Mouse (Mus musculus) common myeloid progenitor, adult 5-6 weeks (primary cell): ENCODE measurements around the gene Sema3g. TPM values are rescaled to one million over a fixed set of nuclear protein-coding genes. Genes with fewer than 3 reads are reported as not detected.

Source experiments
- ATAC-seq: replicated peaks from 2 replicates; pipeline ENCODE4 v1.8.0; 2016; ENCODE audit warnings: low read depth, mild to moderate bottlenecking, moderate TSS enrichment, inconsistent platforms; ENCODE audit not compliant: poor library complexity, severe bottlenecking
- total RNA-seq: library from RNA; stranded (forward); fragments of 200-1000, 187-1606 nt; gene quantifications from 2 replicates; pipeline ENCODE4 v1.2.3, GENCODE M21; 2017

The Sema3g gene
- total RNA-seq, 1 experiment from 2014 or later: not detected

- ATAC-seq: no peak
Observed at GRCm38 (mm10) chr14:31216846-31217245, 814 bp upstream of the Sema3g start, which contains the start of gene Nisch. TSS of gene Nisch (minus strand) at chr14:31216946.

GRCm38 (mm10) chr14:31226978-31227377, 9.3 kb downstream of the Sema3g start:
- peak; percentile 70 for ATAC-seq

DNA sequence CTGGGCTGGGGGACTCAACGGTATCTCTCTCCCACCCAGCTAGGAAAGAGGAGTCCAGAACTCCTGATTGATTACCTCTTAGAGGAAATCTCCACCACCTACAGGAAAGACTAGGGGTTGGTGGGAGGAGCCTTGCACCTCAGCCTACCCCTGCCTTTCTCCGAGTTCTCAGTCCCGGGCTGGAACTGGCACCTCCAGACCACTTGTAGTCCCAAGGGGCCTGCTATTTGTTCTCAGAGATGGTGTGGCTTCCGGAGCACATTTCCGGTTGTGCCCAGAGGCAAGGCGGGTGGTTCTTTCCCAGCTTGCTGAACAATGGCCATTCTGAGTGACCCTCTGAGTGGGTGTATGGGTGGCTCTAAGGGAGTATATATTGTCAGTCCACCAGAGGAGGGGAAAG, 10.6 kb downstream of the Sema3g start:
- ATAC-seq: peak; percentile 59

DNA sequence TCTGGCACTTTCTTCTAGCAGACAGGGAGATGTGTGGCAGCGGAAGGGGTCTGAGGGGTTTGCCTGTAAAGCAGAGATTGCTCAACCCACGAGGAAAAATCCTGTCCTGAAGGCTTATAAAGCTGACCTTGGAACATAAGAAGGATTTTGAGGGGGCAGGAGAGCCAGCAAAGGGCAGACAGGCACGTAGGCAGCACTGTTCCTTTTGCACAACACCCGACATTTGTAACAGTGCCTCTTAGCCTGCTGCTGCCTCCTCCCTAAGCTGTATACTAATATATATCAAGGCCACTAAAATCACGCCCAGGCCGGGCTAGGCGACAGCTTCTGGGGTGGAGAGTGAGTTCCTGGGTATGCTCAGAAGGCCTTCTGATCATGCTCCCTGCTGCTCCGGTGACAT, 12.8 kb downstream of the Sema3g start:
- ATAC-seq: no peak

DNA sequence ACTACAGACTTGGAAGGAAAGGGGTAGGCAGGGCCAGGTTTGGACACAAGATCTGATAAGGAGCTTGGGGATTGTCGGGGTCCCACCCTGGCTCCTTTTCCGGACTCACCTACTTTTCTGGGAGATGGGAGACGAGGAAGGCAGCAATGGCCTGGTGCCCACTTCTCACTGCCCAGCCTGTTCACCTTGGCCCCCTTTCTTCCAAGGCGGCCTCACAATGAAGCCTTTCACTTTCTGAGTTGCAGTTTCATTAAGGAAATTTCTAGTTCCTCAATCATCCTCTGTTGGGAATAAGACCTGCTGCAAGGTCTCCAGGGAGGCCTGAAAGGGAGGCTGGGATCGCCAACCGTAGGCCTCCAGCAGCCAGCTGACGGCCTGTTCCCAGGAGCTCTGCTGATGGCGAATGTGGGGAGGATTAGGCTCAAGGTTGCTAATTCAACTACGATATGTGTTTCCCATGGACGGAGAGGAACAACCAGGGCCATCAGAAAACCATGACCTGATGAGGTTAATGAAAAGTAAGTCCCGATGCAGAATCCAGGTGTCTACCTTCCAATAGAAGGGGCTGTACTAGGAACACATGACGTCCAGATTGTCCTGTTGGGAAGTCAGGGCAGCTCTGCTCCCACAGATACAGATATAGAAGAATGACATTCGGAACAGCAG, 14.9 kb downstream of the Sema3g start:
- no peak for ATAC-seq

GRCm38 (mm10) chr14:31233070-31233995, 15.7 kb downstream of the Sema3g start:
- no peak for ATAC-seq

DNA sequence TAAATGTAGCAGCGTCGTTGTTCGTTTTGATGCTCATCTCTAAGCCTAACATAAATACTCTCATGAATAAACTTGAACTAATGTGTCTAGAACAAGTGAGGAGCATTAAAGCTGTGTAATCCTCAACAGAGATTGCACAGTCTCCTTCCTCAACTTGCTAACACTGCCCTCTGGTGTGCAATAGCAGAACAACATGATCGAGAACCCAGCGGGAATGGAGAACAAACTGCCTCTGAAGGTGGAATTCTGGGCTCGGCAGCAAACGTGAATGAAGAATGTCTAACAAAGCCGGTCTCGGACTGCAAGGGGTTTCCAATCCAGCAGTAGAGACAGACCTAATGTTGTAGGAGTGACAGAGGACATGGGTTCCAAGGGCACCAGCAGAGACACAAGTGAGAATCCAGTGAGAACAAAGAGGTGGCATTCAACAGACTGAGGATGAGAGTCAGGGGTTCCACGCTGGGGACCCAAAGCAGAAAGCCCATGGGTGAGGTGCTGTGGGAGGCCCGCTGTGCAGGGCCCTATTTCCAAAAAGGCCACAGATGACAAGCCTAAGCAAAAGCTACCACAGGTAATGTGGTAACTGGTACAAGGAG, 16.4 kb downstream of the Sema3g start:
- peak; percentile 89 for ATAC-seq

GRCm38 (mm10) chr14:31237101-31237882, 19.6 kb downstream of the Sema3g start:
- no peak for ATAC-seq

DNA sequence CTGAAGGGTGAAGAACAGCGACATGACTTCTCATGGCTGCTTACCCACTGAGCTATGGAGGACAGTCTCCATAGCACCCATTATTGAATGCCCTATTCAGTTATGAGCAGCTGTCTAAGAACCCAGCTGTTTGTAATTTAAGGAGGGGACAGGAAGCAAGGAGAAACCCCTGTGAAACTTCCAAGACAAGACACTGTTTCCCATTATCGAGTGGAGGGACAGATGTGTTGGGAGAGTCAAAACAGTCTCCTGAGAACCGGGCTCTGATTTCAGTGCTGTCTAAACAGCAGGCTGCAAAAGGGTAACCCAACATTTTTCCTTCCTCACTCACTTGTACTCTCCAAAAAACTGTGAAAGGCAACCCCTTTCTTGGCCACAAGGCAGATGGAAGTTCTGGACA, 22.9 kb downstream of the Sema3g start:
- no peak for ATAC-seq

GRCm38 (mm10) chr14:31244777-31245176, 27.1 kb downstream of the Sema3g start:
- 0 out of 2 replicates have a peak, but pooled peaks have one; percentile 47 for ATAC-seq

DNA sequence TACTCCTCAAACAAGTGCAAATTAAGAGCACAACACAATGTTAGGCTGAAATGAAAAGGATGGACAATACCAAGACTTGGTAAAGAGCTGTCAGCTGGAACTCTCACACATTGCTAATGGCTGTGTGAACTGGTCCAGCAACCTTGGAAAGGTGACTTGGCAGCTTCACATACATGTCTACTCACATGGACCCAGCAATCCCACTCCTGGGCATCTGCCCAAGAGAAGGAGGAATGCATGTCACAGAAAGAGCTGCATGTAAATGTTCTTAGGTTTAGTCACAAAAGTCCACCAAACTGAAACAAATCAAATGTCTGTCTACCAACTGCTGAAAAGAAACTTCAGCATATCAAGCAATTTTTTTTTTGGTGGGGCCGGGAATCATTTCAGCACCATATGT, 28.3 kb downstream of the Sema3g start:
- ATAC-seq: no peak

DNA sequence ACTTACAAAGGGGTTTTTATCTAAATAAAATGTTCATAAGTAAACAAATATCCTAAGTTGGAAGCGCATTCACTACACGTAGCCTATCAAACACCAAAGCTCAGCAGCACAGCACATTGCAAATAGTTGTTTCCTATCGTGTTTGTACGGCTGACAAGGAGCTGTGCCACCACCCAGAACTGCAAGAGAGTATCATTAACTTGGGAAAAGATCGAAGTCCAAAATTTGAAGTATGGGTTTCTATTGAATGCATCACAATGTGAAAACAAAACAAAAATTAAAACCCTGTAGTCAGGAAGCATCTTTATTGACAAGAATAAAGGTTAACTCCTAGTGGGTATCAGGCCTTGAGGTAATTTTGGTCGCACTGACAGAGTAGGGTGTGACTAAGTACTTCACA, 30.7 kb downstream of the Sema3g start:
- ATAC-seq: no peak

DNA sequence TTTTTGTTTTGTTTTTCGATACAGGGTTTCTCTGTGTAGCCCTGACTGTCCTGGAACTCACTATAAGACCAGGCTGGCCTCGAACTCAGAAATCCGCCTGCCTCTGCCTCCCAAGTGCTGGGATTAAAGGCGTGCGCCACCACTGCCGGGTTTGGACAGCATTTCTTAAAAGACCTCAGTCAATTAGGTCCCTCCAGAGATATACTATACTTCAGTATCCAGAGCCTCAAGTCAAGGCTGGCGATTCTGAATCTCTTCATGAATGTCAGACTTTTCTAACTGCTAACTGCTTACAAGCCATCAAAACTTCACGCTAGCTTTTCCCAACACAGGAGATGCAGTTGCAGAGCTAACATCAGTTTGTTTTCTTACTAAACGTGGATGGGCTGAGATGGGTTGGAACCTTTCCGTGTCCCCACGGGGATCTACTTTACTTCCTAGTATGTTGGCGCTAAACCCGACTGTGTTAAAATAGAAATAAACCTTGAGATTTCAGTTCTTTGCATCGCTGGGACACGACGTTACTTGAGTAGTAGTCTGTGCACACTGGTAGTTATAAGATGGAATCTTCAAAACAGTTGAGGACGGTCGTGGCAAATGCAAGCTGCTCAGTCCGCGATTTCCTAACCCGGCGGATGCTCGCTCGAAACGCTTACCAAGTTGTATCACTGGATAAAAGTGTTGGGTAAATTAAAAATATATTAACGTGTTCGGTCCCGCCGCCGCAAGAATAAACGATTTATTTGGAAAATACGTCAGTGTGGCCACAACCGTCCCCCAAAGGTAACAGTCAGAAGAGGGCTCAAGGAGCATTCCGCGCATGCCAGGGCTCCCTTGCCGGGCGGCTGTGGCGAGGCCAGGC, 32.8 kb downstream of the Sema3g start:
- ATAC-seq: peak; percentile 26

GRCm38 (mm10) chr14:31251084-31251604, 33.5 kb downstream of the Sema3g start, which contains the start of the genes Phf7 and Bap1:
TSS of gene Phf7 (minus strand) at chr14:31251317.
TSS of gene Bap1 (plus strand) at chr14:31251450.
- ATAC-seq: peak; percentile 86

- ATAC-seq: no peak
Observed at GRCm38 (mm10) chr14:31251626-31252025, 34.0 kb downstream of the Sema3g start.

- ATAC-seq: no peak
Observed at GRCm38 (mm10) chr14:31252091-31252490, 34.4 kb downstream of the Sema3g start.

DNA sequence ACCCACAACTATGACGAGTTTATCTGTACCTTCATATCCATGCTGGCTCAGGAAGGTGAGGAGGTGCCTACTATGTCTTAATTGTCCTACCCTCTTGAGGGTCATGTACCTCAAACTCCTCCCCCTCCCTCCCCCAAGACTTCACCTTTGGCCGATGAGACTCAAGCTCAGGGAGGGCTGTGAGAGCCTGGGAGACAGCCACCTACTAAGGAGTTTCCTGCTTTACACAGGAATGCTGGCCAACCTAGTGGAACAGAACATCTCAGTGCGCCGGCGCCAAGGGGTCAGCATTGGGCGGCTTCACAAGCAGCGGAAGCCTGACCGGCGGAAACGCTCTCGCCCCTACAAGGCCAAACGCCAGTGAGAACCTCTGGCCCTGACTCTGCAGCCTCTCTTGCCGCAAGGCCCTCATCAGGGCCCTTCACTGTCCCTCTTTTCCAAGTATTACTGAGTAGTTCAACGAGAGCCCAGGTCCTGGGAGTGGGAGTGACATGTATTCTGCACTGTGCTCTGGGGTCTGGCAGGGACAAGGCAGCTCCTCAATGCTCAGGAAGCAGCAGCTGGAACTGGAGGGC, 40.9 kb downstream of the Sema3g start:
- ATAC-seq: no peak

DNA sequence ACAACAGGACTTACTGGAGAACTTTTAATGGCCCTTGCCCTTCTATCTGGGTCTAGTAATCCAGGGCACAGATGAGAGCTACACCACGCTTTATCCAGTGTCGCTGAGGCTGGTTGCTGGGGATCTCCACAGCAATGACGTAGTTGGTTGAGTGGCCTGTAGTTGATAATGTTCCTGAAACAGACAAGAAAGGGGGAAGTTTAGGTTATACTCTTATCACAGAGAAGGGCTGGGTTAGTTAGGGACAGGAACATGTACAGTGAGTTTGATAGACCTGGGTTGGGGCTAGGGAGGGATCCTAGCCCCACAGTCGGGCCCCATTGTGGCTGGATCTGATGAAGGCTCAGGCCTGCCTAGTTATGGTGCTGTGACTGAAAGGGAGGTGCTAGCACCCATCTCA, 42.7 kb downstream of the Sema3g start:
- ATAC-seq: peak; percentile 83
